Mouse (Mus musculus): Measurements from ENCODE around the gene Ceacam19. TPM values are rescaled to one million over a fixed set of nuclear protein-coding genes. Genes with fewer than 3 reads are reported as not detected.

Ceacam19 gene
- polyA plus RNA-seq, 1 experiment from 2014 or later, result 0.04 TPM

- Histone ChIP-seq H3K4me2 (replicated peaks; ENCODE audit: low read depth, low read length) (no peak within 1 kb of the TSS), H3K36me3 (ENCODE audit: insufficient read depth, low read length) (no peaks in the 10 kb centered on the region), H3K9ac (replicated peaks; ENCODE audit: low read depth) (no peak within 1 kb of the TSS), H3K27me3 (replicated peaks; ENCODE audit: insufficient read depth, low read length) (no peaks in the 10 kb centered on the region), H3K9me3 (ENCODE audit: low read length) (no peaks in the 10 kb centered on the region), H3K27ac (ENCODE audit: low read length) (no peak within 1 kb of the TSS), H3K4me1 (ENCODE audit: insufficient read depth, low read depth, low read length) (no peaks in the 10 kb centered on the region), H3K4me3 (ENCODE audit: low read depth, low read length) (no peak within 1 kb of the TSS)
- WGBS, result 73% methylated on average over 9 of the region's 9 CpGs
- DNase-seq (ENCODE audit: low spot score) (no peak), ATAC-seq (no peak)
- no peak for TF ChIP-seq EP300 (IDR thresholded peaks at IDR 0.05)
- TF ChIP-seq CTCF (IDR thresholded peaks at IDR 0.05), result no peak
Measured at GRCm38 (mm10) chr7:19861199-19861598, 26.6 kb downstream of the Ceacam19 start, which contains the start of gene Ceacam16. Ceacam16 (minus strand) TSS chr7:19861299.

- H3K4me1 ChIP-seq (ENCODE audit: insufficient read depth, low read depth, low read length), result no peaks in the 10 kb centered on the region
- 54% methylated on average over 10 of the region's 10 CpGs for WGBS
- no peak overlapping the region for H3K9ac ChIP-seq (replicated peaks; ENCODE audit: low read depth)
- H3K36me3 ChIP-seq (ENCODE audit: insufficient read depth, low read length), result no peaks in the 10 kb centered on the region
- no peak overlapping the region for H3K4me3 ChIP-seq (ENCODE audit: low read depth, low read length)
- no peaks in the 10 kb centered on the region for H3K27me3 ChIP-seq (replicated peaks; ENCODE audit: insufficient read depth, low read length)
- H3K4me2 ChIP-seq (replicated peaks; ENCODE audit: low read depth, low read length), result no peak overlapping the region
- no peak overlapping the region for H3K27ac ChIP-seq (ENCODE audit: low read length)
- TF ChIP-seq EP300 (IDR thresholded peaks at IDR 0.05), result no peak
- no peak for TF ChIP-seq CTCF (IDR thresholded peaks at IDR 0.05)
- no peak for DNase-seq (ENCODE audit: low spot score)
- H3K9me3 ChIP-seq (ENCODE audit: low read length), result no peaks in the 10 kb centered on the region
- no peak for ATAC-seq
Measured at GRCm38 (mm10) chr7:19859740-19860139, 28.0 kb downstream of the Ceacam19 start.

- H3K9ac ChIP-seq (replicated peaks; ENCODE audit: low read depth), result no peak overlapping the region
- H3K9me3 ChIP-seq (ENCODE audit: low read length), result no peaks in the 10 kb centered on the region
- no peak overlapping the region for H3K4me2 ChIP-seq (replicated peaks; ENCODE audit: low read depth, low read length)
- no peak overlapping the region for H3K4me3 ChIP-seq (ENCODE audit: low read depth, low read length)
- H3K4me1 ChIP-seq (ENCODE audit: insufficient read depth, low read depth, low read length), result no peaks in the 10 kb centered on the region
- ATAC-seq (no peak), DNase-seq (ENCODE audit: low spot score) (no peak)
- no peak for TF ChIP-seq CTCF (IDR thresholded peaks at IDR 0.05)
- 81% methylated on average over 6 of the region's 6 CpGs for WGBS
- H3K36me3 ChIP-seq (ENCODE audit: insufficient read depth, low read length), result no peaks in the 10 kb centered on the region
- H3K27me3 ChIP-seq (replicated peaks; ENCODE audit: insufficient read depth, low read length), result no peaks in the 10 kb centered on the region
- H3K27ac ChIP-seq (ENCODE audit: low read length), result no peak overlapping the region
Measured at GRCm38 (mm10) chr7:19856283-19856682, 31.5 kb downstream of the Ceacam19 start.

GRCm38 (mm10) chr7:19855663-19856062, 32.1 kb downstream of the Ceacam19 start:
- DNase-seq (ENCODE audit: low spot score) (no peak), ATAC-seq (no peak)
- H3K36me3 ChIP-seq (ENCODE audit: insufficient read depth, low read length), result no peaks in the 10 kb centered on the region
- TF ChIP-seq EP300 (IDR thresholded peaks at IDR 0.05) (no peak), CTCF (IDR thresholded peaks at IDR 0.05) (no peak)
- no peak overlapping the region for H3K27ac ChIP-seq (ENCODE audit: low read length)
- no peak overlapping the region for H3K4me2 ChIP-seq (replicated peaks; ENCODE audit: low read depth, low read length)
- no peaks in the 10 kb centered on the region for H3K9me3 ChIP-seq (ENCODE audit: low read length)
- no peak overlapping the region for H3K4me3 ChIP-seq (ENCODE audit: low read depth, low read length)
- H3K27me3 ChIP-seq (replicated peaks; ENCODE audit: insufficient read depth, low read length), result no peaks in the 10 kb centered on the region
- no peaks in the 10 kb centered on the region for H3K4me1 ChIP-seq (ENCODE audit: insufficient read depth, low read depth, low read length)
- 65% methylated on average over 5 of the region's 5 CpGs for WGBS
- H3K9ac ChIP-seq (replicated peaks; ENCODE audit: low read depth), result no peak overlapping the region

GRCm38 (mm10) chr7:19853526-19853925, 34.2 kb downstream of the Ceacam19 start:
- no peak overlapping the region for H3K4me2 ChIP-seq (replicated peaks; ENCODE audit: low read depth, low read length)
- H3K4me3 ChIP-seq (ENCODE audit: low read depth, low read length), result no peak overlapping the region
- TF ChIP-seq CTCF (IDR thresholded peaks at IDR 0.05) (no peak), EP300 (IDR thresholded peaks at IDR 0.05) (no peak)
- ATAC-seq, result no peak
- no peaks in the 10 kb centered on the region for H3K9me3 ChIP-seq (ENCODE audit: low read length)
- no peaks in the 10 kb centered on the region for H3K27me3 ChIP-seq (replicated peaks; ENCODE audit: insufficient read depth, low read length)
- H3K36me3 ChIP-seq (ENCODE audit: insufficient read depth, low read length), result no peaks in the 10 kb centered on the region
- 85% methylated on average over 20 of the region's 20 CpGs for WGBS
- DNase-seq (ENCODE audit: low spot score), result no peak
- no peak overlapping the region for H3K9ac ChIP-seq (replicated peaks; ENCODE audit: low read depth)
- H3K4me1 ChIP-seq (ENCODE audit: insufficient read depth, low read depth, low read length), result no peaks in the 10 kb centered on the region
- H3K27ac ChIP-seq (ENCODE audit: low read length), result no peak overlapping the region

GRCm38 (mm10) chr7:19851858-19852570, 35.8 kb downstream of the Ceacam19 start, which contains the start of gene Gm19345:
Gm19345 (plus strand) TSS chr7:19852003.
- 2% methylated on average over 30 of the region's 33 CpGs for WGBS
- no peak for TF ChIP-seq EP300 (IDR thresholded peaks at IDR 0.05)
- TF ChIP-seq CTCF (IDR thresholded peaks at IDR 0.05), result no peak
- Histone ChIP-seq H3K9me3 (ENCODE audit: low read length) (no peaks in the 10 kb centered on the region), H3K27ac (ENCODE audit: low read length) (no peak within 1 kb of the TSS), H3K36me3 (ENCODE audit: insufficient read depth, low read length) (no peaks in the 10 kb centered on the region), H3K27me3 (replicated peaks; ENCODE audit: insufficient read depth, low read length) (no peaks in the 10 kb centered on the region), H3K4me1 (ENCODE audit: insufficient read depth, low read depth, low read length) (no peaks in the 10 kb centered on the region), H3K4me3 (ENCODE audit: low read depth, low read length) (no peak within 1 kb of the TSS), H3K9ac (replicated peaks; ENCODE audit: low read depth) (no peak within 1 kb of the TSS), H3K4me2 (replicated peaks; ENCODE audit: low read depth, low read length) (no peak within 1 kb of the TSS)
- ATAC-seq (peak; percentile 48), DNase-seq (ENCODE audit: low spot score) (no peak)
